Mouse (Mus musculus) monocyte, adult 5-6 weeks (primary cell): ENCODE data around the gene Il22ra2. TPM values are rescaled to one million over a fixed set of nuclear protein-coding genes. Genes with fewer than 3 reads are reported as not detected.

ENCODE experiments used
- ATAC-seq: fragments of 153-309, 156-312 bp; replicated peaks from 2 replicates; pipeline ENCODE4 v1.8.0; 2017; ENCODE audit warnings: mild to moderate bottlenecking; ENCODE audit not compliant: low TSS enrichment, insufficient number of reproducible peaks, severe bottlenecking, poor library complexity, low FRiP score
- total RNA-seq: library from RNA; stranded (forward); fragments of 200-1000, 200-491, 200-594 nt; gene quantifications from 3 replicates; pipeline ENCODE4 v1.2.3, GENCODE M21; 2017

Il22ra2 gene
- 1.0 to 1.4 TPM in 2 of 3 replicates, not detected in the other for total RNA-seq

GRCm38 (mm10) chr10:19621408-19622048 is at the start of gene Il22ra2:
Il22ra2 (plus strand) TSS chr10:19621998.
- ATAC-seq, result no peak

DNA sequence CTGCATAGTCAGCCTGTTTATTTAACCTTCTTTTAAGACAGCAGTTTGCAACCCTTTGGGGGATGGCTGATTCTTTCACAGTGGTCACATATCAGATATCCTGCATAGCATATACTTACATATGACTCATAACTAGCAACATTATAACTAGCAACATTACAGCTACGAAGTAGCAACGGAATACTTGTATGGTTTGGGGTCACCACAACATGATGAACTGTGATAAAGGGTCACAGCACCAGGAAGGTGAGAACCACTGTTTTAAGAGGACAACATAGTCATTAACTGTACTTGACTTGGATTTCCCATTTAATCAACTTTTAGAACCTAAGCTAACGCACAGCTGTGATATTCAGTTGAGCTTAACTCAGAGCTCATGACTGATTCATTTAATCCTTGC is 44.2 kb upstream of the Il22ra2 start:
- ATAC-seq, result peak; percentile 38; the same call in 1 of the 2 replicates

DNA sequence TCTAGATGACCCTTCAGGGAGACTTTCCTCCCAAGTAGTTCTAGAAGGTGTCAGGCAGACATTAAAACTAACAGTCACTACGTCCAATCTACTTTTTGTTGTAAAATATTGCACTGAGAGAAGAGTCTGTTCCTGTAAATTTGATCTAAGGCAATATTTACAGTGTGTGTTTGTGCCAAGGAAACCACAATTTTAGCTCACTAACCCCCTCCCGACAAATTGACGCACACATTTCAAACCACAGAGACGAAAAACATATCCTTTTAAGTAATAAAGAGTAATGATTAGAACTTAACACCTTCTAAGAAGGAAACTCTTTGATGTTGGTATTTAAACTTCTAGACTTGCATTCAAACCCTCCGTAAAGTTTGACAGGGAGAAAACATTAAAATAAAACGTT is 43.8 kb upstream of the Il22ra2 start:
- peak; percentile 41 for ATAC-seq

- ATAC-seq, result peak; percentile 10; the same call in 1 of the 2 replicates
Observed at GRCm38 (mm10) chr10:19578409-19578986, 43.3 kb upstream of the Il22ra2 start.

GRCm38 (mm10) chr10:19580660-19581059 is 41.1 kb upstream of the Il22ra2 start:
- ATAC-seq, result no peak

- ATAC-seq, result no peak; the same call in 1 of the 2 replicates
Observed at GRCm38 (mm10) chr10:19581844-19582582, 39.8 kb upstream of the Il22ra2 start.

- ATAC-seq, result peak; percentile 29
Observed at GRCm38 (mm10) chr10:19582806-19583430, 38.9 kb upstream of the Il22ra2 start.

DNA sequence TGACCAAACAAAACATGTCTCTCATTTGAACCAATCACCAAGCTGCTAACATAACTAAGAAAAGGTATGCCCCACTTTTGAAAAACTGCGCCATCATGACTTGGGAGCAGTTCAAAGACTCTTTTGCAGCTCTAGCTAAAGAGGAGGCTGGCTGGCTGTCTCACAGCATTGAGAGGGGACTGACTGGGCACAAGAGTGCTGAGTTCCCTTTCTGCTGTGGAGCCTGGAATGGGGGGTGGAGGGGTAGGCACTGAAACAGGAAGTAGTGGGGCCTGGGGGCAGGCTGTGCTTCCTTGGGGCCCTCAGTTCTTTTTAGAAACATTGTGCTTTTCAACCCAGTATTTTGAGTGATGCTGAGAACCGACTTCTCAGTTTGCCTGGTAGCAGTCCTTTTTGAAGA is 37.7 kb upstream of the Il22ra2 start:
- peak; percentile 91 for ATAC-seq

DNA sequence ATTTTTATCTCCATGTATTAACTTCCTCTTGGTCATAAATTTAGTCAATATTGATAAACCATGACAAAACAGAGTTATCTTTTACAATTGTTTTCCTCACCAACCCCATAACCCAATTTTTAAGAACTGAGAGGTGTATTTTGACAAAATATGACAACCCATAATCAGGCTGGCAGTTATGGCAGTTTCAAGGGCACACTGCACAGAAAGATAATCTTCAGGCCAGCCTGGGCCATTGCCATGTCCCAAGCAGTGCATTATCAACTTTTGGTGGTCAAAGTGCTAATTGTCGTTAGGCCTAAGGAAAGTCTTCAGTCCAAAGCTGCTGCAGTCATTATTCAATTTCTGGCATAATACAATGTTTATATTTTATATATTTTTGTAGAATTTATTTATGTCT is 37.0 kb upstream of the Il22ra2 start:
- no peak for ATAC-seq

GRCm38 (mm10) chr10:19585860-19586259 is 35.9 kb upstream of the Il22ra2 start:
- no peak for ATAC-seq

DNA sequence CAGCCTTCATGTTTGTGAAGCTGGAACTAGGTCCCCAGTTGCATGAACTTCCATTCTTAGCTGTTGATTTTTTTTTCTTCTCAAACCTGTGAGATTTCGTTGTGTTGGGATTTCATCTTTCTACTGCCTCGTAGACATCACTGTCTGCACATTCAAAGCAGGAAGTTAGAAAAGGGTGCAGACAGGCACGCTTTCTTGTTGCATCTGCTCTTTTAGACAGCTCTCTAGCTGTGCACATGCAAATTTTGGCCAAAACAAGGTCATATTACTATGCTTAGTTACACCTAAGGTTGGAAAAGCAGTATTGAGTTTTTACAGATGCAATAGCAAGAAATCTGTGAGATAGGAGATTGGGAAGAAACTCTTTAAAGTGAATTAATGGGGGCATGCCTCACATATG is 34.5 kb upstream of the Il22ra2 start:
- no peak for ATAC-seq

DNA sequence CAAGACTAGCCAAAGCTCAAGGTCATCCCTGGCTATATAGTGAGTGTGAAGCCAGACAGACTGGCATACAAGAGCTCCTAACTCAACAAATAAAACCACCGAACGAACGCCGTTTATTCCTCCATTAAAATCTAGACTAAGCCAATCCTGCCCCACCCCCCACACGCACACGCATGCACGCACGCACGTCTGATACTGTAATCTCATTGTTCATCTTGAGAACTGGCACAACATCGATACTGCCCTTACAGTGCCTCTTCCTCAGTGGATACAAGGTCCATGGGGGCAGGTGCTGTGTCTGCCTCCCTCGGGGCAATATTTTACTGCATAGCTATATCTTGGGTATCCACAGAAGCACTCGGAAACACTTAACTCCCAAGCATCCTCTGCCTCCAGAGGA is 32.2 kb upstream of the Il22ra2 start:
- no peak for ATAC-seq

GRCm38 (mm10) chr10:19591286-19591640 is 30.5 kb upstream of the Il22ra2 start:
- ATAC-seq, result no peak; the same call in 1 of the 2 replicates

DNA sequence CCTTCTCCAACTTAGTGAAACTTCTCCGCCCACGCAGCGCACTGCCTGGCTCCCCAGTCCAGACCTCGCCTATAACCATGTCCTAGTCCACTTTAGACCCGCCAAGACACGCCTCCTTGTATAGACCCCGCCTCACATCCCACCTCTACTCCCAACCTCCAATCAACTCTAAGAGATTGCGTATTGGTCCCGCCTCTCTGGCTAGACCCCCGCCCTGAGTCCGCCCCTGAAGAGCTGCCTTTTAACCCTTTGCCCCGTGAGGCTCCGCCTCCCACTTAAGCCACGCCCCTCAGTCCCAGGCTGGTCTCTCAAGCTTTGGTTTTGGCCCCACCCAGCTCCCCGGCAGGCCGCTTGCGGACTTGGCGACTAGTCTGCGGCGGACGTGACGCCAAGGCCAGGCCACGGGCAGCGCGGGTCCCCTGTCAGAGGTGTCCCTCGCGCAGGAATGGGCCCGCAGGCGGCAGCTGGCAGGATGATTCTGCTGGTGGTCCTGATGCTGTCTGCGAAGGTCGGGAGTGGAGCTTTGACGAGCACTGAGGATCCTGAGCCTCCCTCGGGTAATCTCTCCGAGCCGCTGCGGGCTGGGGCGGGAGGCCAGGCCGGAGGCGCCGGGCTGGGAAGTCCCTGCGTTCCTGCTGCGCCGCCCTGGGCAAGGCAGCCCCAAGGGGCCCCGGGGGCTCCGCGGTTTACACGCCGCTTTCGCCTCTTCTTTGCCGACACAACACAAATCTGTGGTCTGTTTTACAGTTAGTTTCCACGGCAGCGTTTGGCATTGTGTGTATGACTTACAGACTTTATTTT is 30.0 kb upstream of the Il22ra2 start, which contains the start of gene Ifngr1:
Gene Ifngr1, plus strand, starts transcription at position 309 of the 801 bp plus-strand sequence.
- ATAC-seq, result peak; percentile 87

DNA sequence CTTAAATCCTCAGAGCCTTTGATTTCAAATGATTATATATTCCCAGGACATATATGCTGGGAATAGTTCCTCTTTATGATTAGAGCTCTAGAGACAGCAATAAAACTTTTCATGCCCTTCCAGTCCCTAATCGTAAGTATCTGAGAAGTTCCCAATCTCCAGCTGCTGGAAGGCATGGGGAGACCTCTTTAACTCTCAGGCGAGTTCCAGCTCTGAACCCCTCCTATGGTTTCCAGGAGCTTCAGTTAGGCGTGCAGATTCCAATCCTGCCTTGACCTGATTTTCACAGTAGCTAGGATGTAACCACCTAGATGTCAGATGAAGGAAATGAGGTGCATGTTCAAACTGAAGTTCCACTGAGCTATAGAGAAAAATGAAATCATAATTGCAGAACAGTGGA is 29.2 kb upstream of the Il22ra2 start:
- ATAC-seq, result no peak

DNA sequence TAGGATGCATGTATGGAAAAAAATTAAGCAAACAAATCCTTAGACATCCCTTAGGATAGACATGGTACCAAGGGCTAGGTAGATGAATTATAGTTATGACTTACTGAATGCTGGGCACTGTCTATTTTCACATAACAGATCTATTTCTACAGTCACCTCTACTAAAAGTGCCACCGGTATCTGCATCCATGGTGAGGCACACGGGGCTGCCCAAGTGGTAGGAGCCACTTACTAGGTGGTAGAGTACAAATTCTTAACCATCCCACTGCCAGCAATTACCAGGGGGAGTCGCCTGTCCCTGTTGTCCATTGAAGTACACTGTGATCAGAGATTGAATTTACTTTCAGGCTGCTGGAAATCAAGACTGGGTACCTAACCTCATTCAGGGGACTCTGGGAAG is 28.5 kb upstream of the Il22ra2 start:
- ATAC-seq, result no peak

- ATAC-seq, result no peak; the same call in 1 of the 2 replicates
Observed at GRCm38 (mm10) chr10:19594201-19594905, 27.4 kb upstream of the Il22ra2 start.

DNA sequence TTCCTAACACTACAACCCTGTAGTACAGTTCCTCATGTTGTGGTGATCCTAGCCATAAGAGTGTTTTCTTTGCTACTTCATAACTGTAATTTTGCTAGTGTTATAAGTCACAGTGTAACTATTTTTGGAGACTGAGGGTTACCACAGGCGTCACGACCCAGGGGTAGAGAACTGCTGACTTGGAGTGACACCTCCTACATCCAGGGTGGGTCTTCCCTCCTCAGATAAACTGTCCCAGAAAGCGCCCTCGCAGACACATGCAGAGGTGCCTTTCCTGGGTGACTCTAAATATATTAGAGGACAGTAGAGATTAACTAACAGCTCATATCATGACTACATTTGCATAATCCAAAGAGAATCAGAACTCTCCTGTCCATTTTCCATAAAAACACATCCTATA is 24.9 kb upstream of the Il22ra2 start:
- ATAC-seq, result no peak
